Mouse (Mus musculus): ENCODE data around the gene Apoe.
A peak's percentile ranks its signal among the peaks of the same experiment; 100 is the strongest.

Apoe gene

DNA sequence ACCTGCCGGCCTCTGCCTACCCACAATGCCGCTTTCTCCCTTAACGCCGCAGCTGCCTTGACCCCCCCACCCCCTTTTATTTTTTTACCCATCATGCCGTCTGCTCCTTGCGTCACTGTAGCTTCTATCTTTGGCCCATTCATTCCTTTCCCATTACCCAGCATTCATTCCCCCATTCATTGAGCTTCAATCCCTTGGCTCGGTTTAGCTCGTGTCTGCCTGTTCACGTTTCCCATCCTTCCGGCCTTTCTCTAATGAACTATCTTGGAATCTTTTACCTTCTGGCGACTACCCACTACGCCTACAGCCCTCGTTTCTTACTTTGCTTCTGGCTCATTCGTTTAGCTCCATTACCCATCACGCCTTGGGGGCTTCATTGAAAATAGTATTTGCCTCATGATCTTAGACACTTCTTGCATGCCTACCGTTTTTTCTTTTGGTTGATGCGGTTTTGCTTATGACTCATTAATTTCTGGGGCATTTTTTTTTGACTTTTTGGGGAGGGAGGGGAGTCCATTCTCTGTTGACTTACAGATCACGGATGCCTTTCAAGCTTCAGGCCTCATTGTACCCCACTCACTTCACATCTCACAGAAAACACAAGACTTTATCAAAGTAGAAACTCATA lies 17.2 kb upstream of the Apoe start:
- no peak for DNase-seq (ENCODE audit: low read depth, low spot score)

DNA sequence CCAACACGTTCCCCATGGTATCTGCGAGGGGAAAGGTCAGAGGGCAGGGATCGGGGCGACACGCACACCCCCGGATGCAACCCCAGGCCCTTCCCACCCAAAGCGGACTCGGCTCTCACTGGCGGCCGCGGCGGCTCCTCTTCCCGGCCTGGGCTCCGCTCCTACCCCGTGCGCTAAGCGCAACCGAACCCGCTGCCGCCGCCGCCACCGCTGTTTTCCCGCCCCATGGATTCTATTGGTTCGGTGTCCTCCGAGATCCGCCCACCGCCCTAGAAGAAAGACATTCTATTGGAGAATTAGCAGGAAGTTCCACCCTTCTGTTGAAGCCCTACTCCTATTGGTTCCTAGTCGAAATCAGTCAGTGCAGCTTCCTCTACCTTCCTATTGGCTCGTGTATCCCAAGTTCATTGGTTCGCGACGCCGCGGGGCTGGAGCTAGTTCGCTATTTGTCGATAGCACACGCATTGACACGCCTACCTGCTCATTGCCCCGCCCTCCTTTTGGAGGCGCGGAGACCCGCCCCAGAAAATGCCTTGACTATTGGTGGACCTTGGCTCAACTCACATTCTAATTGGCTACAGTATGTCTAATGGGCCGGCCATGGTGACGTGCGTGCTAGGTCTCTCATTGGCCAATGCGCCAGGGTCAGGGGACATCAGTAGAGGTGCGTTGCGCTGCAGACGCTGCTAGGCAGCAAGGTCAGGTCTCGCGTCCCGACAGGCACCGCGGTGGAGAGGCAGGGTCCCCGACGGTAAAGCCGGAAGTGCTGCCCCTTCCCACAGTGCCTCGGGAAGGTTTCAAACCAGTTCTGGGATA lies 16.5 kb upstream of the Apoe start, which contains the start of gene Tomm40:
Gene Tomm40, minus strand, starts transcription at position 200 of the 816 bp plus-strand sequence.
- peak; percentile 99 for DNase-seq (ENCODE audit: low read depth, low spot score)

- DNase-seq (ENCODE audit: low read depth, low spot score): no peak
Observed at GRCm38 (mm10) chr7:19714836-19715235, 15.8 kb upstream of the Apoe start.

DNA sequence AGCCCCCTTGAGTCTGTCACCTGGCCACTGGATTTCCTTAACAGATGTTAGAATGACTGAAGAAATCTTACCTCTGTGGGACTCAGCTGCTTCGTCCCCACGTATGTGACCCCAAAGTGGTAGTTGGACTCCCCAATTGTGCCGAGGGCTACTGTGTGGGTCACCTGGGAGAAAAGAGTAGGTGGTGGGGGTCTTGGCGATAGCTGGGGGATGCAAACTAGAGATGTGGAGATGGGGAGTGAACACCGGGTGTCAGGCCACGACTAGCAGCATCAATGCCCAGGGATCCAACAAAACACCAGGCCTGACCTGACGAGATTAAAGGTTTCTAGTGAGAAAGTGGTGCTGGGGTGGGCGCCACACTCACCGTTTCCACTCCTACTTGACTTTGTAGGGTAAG lies 14.6 kb upstream of the Apoe start:
- DNase-seq (ENCODE audit: low read depth, low spot score): no peak

GRCm38 (mm10) chr7:19713196-19713595 lies 14.2 kb upstream of the Apoe start:
- DNase-seq (ENCODE audit: low read depth, low spot score): no peak

- DNase-seq (ENCODE audit: low read depth, low spot score): no peak
Observed at GRCm38 (mm10) chr7:19712414-19712813, 13.4 kb upstream of the Apoe start.

- DNase-seq (ENCODE audit: low read depth, low spot score): no peak
Observed at GRCm38 (mm10) chr7:19710650-19711049, 11.7 kb upstream of the Apoe start.

DNA sequence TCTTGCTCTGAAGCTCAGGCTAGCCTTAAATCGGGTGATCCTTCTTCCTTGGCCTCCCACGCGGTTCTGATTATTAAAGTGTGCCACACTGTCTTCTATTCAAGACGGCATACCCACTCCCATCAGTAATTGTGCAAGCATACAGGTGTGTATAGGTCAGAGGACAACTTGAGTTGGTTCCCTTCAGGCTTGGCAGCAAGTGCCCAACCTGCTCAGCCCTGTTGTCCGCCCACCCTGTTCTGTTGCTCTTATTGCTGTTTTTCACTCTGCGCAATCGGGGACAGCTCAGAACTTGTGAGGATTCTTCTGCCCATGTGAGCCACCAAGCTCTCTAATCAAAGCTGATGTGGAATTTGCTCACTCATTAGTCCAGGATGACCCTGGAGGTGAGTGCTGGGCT lies 6.3 kb upstream of the Apoe start:
- DNase-seq (ENCODE audit: low read depth, low spot score): no peak

- DNase-seq (ENCODE audit: low read depth, low spot score): no peak
Observed at GRCm38 (mm10) chr7:19704475-19704874, 5.5 kb upstream of the Apoe start.

DNA sequence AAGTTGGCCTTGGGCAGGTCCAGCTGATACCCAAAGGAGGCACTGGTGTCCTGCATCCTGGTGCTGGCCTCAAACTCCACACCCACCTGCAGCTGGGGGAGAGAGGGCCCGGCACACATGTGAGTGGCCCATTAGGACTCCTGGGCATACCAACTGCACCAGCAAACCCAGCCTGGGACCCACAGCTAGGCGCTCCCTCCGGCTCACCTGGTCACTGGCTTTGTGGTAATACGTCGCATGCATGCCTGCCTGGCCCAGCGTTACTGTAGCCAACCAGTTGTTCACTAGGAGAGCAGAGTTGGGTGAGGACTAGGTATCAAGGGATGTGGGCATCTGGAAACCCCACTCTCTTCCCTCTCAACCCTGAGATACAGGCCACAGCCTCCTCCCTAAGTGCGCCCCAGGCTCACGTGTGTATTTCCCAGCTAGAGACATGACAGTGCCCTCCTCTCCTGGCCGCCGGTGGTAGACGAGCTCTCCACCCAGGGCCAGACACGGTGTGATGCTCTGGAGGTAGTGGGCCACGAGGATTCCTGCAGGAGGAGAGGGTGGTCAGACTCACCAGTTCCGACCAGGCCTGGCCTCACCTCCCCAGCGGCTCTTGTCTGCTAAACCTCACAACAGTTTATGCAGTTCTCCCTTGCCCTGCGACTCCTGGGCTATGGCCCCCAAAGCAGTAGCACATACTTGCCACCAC lies 4.0 kb upstream of the Apoe start:
- no peak for DNase-seq (ENCODE audit: low read depth, low spot score)

DNA sequence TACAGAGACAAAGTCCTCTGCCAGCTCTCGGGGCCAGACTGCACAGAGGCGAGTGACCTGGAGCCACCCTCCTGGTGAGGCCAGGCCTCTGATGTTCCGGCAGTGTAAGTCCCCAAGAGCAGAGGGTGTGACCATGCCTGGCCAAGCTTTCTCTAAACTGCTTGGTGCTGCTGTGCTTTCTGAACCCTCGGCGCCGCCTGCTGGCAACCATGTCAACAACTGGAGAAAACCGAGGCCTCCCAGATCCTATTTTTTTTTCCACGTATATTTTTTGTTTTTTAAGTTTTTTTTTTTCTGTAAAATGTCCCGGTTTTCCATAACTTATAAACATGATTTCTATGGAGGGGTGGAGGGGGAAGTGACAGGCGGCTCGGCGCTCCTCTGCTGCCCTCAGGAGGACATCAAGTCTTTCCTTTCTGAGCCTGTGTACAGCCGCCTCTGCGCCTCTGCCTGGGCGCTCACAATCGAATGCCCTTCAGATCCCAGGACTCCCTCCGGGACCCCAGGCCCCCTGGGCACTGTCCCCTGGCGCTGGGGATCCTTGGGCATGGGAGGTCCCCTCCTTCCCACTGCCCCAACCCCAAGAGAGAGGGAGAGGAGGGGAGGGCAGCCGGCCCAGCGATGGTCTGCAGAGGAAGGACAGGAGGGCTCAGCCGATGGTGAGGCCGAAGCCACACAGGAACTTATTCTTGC lies 2.2 kb upstream of the Apoe start:
- DNase-seq (ENCODE audit: low read depth, low spot score): no peak

DNA sequence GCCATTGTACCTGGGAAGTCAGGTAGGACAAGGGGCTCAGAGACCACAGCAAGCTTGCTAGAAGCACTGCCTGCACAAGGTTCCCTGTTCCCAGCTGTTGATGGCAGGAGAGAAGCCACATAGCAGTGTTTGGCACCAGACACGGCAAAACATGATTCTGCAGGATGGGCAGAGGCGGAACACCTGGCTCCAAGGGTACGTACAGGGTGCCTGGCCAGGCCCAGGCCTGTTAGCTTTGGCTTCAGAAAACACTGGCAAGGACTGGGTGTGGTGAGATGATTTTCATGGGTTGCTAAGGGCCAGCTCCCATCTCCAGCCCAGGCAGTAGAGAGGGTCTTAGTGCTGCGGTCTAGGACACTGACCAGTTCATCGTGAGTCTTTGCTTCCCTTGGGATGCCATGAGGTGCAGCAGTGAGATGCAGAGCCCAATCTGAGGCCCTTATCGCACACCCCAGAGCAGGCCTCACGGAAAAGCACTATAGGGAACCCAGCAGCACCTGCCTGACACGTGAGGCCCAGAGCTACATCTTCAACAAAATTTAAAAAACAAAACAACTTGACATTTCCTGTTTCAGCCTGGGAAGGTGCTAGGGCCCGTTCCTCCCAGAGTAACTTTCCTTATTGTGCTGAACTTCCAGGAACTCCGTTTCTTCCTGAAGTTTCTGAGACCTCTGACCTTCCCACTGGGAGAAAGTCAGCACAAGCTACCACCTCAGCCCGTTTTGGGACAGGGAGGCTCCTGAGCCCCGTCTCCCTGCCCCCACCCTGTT lies 1.5 kb upstream of the Apoe start:
- DNase-seq (ENCODE audit: low read depth, low spot score): no peak

DNA sequence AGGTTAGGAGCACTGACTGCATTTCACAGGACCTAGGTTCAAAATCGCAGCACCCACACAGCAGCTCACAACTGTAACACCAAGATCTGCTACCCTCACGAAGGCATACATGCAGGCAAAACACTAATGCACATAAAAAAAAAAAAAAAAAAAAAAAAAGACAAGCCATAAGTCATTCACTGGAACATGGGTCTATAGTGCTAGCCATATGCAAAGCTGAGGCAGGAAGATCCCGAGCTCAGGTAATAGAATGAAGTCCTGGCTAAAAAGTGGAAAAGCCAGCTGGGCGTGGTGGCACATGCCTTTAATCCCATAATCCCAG lies 800 bp upstream of the Apoe start:
- no peak for DNase-seq (ENCODE audit: low read depth, low spot score)

DNA sequence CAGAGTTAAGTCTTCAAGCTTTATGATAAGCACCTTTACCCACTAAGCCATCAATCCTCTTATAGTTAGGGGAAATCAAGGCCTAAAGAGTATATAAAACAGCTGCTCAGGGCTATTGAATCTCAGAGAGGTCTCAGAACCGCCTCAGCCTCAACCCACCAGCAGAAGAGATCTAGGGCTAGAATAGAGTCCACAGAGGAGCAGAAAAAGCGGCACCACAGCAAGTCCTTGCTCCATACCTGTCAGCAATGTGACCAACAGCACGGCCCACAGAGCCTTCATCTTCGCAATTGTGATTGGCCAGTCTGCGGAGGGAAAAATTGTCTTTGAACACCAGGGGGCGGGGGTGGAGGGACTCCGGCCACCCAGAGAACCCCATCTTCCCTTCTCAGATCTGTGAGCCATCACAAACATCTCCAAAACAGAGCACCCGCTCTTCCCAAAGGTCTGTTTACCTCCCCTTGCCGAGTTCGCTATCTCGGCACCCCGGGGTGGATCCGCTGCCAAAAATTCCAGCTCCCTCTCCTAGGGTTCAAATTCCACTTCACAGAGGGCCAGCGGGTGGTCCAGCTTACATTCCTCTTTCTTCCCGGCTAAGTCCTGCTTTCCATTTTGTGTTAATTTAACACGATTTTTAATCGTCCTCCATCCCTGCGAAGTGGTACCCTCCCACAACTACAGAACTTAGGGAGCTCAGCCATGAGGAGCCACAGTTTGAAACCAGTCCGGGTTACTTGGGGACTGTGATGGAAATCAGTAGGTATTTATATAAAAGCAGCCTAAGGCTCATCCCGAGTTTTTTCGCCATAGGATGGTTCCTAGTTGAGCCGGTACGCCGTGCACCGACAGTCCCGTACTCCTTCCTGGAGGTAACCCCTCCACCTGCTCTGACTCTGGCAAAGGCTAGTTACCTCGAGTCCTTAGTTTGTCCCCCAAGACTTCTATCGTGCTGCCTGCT lies 760 bp downstream of the Apoe start:
- DNase-seq (ENCODE audit: low read depth, low spot score): no peak

GRCm38 (mm10) chr7:19696336-19696873 lies 2.6 kb downstream of the Apoe start:
- no peak for DNase-seq (ENCODE audit: low read depth, low spot score)

GRCm38 (mm10) chr7:19695881-19696280 lies 3.1 kb downstream of the Apoe start:
- DNase-seq (ENCODE audit: low read depth, low spot score): no peak

GRCm38 (mm10) chr7:19695213-19695594 lies 3.8 kb downstream of the Apoe start:
- DNase-seq (ENCODE audit: low read depth, low spot score): no peak

DNA sequence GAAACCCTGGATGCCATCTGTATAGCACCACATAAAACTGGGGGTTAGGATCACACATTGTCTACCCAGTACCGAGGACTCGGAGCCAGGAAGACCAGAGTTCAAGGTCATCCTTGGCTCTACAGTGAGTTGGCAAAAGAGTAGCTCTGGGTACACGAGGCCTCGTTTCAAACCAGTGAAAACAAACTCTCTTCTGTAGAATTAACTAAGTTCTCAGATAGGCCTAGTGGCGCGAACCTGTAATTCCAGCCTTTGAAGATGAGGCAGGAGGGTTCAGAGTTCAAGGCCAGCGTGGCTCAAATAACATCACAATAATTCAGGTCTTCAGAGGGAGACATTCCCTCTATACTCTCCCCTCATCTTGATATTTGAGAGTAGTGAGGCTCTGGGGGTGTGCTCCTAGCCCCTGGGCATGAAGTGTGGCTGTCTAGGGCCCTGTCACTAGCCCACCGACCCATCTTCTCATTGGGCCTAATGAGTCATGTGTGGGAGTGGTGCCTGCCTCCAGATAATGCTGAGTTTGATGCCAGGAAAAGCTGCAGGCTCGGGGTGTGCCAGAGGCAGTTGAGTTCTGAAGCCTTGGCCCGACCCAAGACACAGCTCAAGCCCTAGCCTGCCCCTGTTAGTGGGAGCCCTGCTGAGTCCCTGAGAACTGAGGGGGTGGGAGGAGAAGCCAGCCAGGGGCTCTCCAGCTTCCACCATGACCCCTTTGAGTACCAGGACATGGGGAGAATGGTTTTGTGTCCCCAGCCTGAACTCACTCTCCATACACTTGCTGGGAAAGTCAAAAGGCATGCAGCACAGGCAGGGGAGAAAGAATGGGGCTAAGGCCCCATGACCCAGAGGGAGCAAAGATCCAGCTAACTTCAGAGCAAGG lies 4.4 kb downstream of the Apoe start:
- no peak for DNase-seq (ENCODE audit: low read depth, low spot score)

- no peak for DNase-seq (ENCODE audit: low read depth, low spot score)
Observed at GRCm38 (mm10) chr7:19693421-19693820, 5.6 kb downstream of the Apoe start.

Data from retina, adult 2 months (tissue).